Mouse (Mus musculus) liver, embryonic 18 days (tissue): ENCODE measurements around the gene Zfp960. TPM values are rescaled to one million over a fixed set of nuclear protein-coding genes. Genes with fewer than 3 reads are reported as not detected.

ENCODE experiments used
- polyA plus RNA-seq: library from polyadenylated mRNA; depleted of rRNA; stranded (reverse); fragments of >200 nt; gene quantifications from 2 replicates; pipeline ENCODE4 v1.2.3, GENCODE M21; 2012; rRNA removed

Zfp960 gene
- 0.74 and 1.0 TPM in 2 replicates for polyA plus RNA-seq

DNA sequence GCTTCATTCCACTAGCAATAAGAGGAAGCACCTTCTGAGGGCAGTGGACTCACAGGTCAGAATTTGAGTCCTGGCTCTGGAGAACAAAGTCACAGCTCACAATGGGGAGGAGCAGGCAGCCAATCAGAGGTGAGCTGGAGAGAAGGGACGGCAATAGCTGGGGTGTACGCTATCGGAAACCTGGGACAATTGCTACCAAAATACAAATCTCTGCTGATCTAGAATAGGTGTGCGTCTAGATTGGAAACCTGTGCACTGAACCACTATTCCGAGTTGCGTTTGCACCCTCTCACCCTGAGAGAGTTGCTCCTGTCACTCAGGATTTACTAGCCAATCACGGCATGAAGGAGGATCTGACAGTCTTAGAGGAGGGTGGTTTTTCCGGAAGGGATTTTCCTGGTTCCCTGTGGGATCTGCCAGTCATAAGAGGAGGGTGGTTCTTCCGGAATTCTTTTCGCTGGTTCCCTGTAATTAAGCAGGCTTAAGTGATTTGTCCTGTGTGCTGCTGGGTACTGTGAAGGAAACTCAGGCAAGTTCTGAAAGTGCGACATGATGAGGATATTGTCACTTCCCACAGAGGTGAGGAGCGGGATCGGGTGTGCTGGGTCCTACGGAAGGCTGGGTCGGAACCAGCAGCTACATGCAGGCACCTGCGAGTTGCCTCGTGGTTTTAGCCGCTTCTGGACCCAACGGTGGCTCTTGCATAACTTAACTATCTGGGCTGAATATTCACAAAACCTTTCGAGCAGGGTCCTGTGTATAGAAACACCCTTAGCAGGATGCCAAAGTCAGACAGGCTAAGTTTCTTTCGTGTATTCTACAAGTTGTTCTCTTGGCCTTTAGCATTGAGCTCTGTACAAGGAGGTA, at the start of gene Zfp960:
TSS of gene Zfp960 (plus strand) at position 486 of the 867 bp plus-strand sequence.

DNA sequence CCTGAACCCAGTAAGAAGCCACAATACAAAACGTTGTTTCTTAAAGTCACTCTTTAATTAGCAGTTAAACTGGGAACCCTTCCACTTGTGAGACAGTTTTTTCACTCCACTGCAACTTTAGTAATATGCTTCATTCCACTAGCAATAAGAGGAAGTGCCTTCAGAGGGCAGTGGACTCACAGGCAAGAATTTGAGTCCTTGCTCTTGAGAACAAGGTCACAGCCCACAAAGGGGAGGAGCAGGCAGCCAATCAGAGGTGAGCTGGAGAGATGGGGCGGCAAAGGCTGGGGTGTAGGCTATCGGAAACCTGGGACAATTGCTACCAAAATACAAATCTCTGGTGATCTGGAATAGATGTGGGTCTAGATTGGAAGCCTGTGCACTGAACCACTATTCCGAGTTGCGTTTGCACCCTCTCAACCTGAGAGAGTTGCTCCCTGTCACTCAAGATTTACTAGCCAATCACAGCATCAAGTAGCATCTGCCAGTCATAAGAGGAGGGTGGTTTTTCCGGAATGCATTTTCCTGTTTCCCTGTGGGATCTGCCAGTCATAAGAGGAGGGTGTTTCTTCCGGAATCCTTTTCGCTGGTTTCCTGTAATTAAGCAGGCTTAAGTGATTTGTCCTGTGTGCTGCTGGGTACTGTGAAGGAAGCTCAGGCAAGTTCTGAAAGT, 57.1 kb downstream of the Zfp960 start, which contains the start of gene Zfp97:
TSS of gene Zfp97 (plus strand) at position 586 of the 673 bp plus-strand sequence.

Other genes with a start within 250 kb of the Zfp960 start
- 0.97 and 1.1 TPM in 2 replicates for gene Zfp97, start 57.3 kb downstream of the Zfp960 start, polyA plus RNA-seq